Mouse (Mus musculus) olfactory bulb, adult 2 months (tissue): Measurements from ENCODE around the gene Wee2. TPM values are rescaled to one million over a fixed set of nuclear protein-coding genes. Genes with fewer than 3 reads are reported as not detected.

ENCODE experiments used
- H3K27ac ChIP-seq: fragments of 200-500 bp; 2 replicates; pipeline ENCODE4 v1.5.1; 2012; ENCODE audit warnings: low read depth, low read length; ENCODE audit not compliant: insufficient read depth
- H3K4me1 ChIP-seq: fragments of 200-500 bp; 2 replicates; pipeline ENCODE4 v1.6.1; 2012; ENCODE audit warnings: low read length; ENCODE audit not compliant: control insufficient read depth, insufficient read depth
- H3K4me3 ChIP-seq: fragments of 200-500 bp; 2 replicates; pipeline ENCODE4 v1.5.1; 2012; ENCODE audit warnings: mild to moderate bottlenecking, low read depth, low read length, moderate library complexity; ENCODE audit not compliant: insufficient read depth
- CTCF ChIP-seq: fragments of 200-500 bp; IDR thresholded peaks from 2 replicates; pipeline ENCODE4 v1.5.1; 2012; ENCODE audit warnings: low read depth, mild to moderate bottlenecking, low read length, moderate library complexity; ENCODE audit not compliant: insufficient read depth
- POLR2A ChIP-seq: fragments of 200-500 bp; IDR thresholded peaks from 2 replicates; pipeline ENCODE4 v1.6.1; 2012; ENCODE audit warnings: mild to moderate bottlenecking, low read depth, low read length, moderate library complexity; ENCODE audit not compliant: insufficient read depth
- WGBS: fragments of 180-500 bp; shearing (Covaris S2); methylation state at CpG from one replicate; pipeline ENCODE4 v1.1.7; 2018; 5-methylcytosine and 5-hydroxymethylcytosine counted together
- polyA plus RNA-seq: library from polyadenylated mRNA; stranded (reverse); fragments of >200 nt; gene quantifications from 2 replicates; pipeline ENCODE4 v1.2.4, GENCODE M21; 2012; ENCODE audit warnings: low replicate concordance; ENCODE audit not compliant: missing spikeins, insufficient read depth, insufficient read length

Gene Wee2
- polyA plus RNA-seq, 1 experiment, result not detected

DNA sequence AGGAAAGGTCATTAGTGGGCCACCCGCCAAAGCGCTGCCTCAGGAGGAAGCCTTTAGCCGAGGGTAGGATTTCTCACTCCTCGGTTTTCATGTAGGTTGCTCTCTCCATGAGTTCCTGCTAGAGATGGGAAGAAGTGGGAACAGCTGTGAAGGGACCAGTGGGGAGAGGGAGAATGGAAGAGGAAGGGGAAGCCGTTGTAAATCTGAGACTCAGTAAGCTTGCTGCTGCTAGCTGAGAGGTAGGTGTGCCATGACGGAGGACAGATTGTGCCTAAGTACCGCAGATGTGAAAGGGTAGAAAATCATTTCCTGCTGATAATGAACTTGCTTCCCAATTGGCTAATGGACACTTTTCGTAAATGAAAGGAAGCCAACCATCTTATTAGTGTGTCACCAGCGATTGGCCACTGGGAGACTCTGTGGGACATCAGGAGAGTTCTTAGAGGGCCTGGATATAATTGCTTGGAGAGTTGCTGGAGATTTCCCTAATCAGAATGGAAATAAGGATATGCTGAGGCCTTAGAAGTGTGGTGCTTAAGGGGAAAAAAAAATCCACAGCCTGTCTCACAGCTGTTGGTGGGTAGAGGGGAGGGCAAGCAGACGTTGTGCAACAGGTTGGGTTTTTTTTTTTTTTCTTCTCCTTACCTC, 4.5 kb downstream of the Wee2 start:
- Histone ChIP-seq H3K27ac (no peak overlapping the region), H3K4me3 (no peak overlapping the region), H3K4me1 (no peaks in the 10 kb centered on the region; the same call in 1 of the 2 replicates)
- WGBS, result 39% methylated on average over 10 of the region's 10 CpGs
- TF ChIP-seq POLR2A (no peak), CTCF (no peak)

DNA sequence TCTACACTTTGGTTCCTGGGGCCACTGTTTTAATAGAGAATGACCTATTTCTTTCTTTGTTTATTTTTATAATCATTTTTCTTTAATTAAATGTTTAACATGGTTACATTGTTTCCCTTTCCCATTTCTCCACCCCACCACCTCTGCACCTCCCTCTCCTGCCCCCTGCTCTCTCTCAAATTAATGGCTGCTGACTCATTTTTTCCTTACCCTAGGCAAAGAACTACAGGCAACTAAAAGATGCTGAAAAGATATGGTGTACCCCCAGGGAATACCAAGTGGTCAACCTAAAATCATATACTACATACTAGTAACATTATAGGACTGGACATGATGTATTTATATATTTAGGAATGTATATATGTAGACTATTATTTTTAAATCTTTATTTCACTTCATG, 9.7 kb downstream of the Wee2 start:
- no peak for TF ChIP-seq CTCF
- no peak for TF ChIP-seq POLR2A

DNA sequence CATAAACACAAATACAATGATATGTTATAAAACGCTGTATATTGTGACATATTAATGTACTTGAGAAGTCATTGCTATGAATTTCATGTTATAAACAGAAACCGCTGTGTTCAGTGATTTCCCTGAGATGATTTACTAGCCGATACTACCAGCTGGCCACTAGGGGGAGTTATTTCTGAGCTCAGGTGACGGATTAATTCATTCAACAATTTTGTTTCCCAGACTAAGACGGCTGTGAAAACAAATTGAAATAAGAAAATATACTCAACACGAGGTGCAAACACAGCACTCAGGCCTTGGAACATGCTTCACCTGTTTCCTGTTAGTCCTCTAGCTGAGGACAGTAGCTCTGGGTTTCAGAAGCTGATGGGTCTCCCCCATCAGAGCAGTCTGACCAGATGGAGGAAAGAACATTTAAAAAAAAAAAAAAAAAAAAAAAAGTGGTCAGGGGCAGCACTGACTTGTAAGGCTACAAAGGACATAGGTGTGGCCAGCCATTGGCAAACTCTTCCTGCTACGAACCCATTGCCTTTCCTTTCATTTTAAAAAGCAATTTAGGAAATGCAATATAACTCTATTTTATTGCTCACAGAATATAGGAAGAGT, 15.7 kb downstream of the Wee2 start:
- no peaks in the 10 kb centered on the region for H3K4me1 ChIP-seq
- no peak for TF ChIP-seq CTCF
- TF ChIP-seq POLR2A, result no peak
- H3K27ac ChIP-seq, result no peak overlapping the region
- 24% methylated on average over 7 of the region's 7 CpGs for WGBS
- H3K4me3 ChIP-seq, result no peak overlapping the region

More for the DNA sequence above, 9.7 kb downstream of the Wee2 start:
- H3K4me1 ChIP-seq, result no peaks in the 10 kb centered on the region
- H3K27ac ChIP-seq, result no peak overlapping the region
- no peak overlapping the region for H3K4me3 ChIP-seq

DNA sequence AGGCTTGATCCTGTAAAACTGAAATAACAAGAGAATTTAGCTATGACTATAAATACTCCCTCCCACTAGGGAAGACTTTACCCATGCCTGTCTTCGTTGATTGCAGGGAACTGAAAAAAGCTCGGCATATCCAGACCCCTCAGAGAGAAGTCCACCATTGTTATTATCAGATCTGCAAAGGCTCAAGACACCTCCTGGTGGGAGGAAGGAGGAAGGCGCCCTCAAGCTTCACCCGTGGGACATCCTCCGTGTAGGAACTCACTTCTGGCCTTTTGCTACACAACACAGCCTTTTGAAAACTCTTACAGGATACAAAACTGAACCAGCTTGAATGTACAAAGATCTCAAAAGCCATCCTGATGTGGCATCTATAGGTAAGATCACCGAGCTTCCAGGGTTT, 26.8 kb downstream of the Wee2 start:
- H3K4me3 ChIP-seq, result no peak overlapping the region
- no peaks in the 10 kb centered on the region for H3K4me1 ChIP-seq
- TF ChIP-seq CTCF, result no peak
- TF ChIP-seq POLR2A, result no peak
- WGBS, result 39% methylated on average over 6 of the region's 6 CpGs
- no peak overlapping the region for H3K27ac ChIP-seq

DNA sequence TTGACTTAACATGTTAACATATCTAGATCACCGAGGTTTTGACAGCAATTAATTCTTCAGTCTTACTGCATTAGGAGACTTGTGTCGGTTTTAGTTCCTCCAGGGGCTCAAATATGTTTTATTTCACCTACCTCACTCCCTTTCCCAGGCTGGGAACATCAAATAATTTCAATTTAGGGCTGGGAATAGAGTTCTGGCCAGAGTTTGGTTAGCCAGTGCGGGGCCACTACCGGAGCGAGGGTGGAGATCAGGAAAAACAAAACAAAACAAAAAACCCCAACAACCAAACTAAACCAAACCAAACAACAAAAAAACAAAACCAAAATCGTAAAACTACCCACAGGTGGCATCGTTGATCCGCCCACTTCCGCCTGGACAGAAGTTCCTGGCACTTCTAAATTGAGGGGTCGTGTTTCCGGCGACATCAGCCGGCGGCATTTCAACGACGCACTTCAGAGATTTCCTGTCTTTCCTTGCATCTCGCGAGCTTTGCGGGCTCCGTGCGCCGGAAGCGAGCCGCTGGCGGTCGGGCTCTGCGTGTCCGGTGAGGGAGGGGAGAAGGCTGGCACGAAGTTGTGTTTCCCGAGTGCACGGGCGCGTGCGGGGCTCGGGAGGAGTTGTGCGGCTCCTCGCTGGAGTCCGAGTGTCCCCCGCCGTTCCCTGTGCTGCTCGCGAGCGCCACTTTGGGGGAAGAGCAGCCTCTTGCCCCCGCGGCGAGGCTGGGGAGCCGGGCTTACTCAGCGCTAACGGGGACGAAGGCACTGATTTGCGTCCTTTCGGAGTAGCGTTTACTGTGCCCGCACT, 32.2 kb downstream of the Wee2 start, which contains the start of gene Ssbp1:
Gene Ssbp1, plus strand, starts transcription at position 437 of the 804 bp plus-strand sequence.
- H3K4me3 ChIP-seq, result peak within 1 kb of the TSS; percentile 67
- H3K4me1 ChIP-seq, result 0 out of 2 replicates have a peak, but pooled peaks cover 2% of the 10 kb centered on the region
- WGBS, result under 1% methylated on average over 54 of the region's 54 CpGs
- peak; percentile 94 for TF ChIP-seq POLR2A
- TF ChIP-seq CTCF, result no peak
- peak within 1 kb of the TSS; percentile 73 for H3K27ac ChIP-seq

DNA sequence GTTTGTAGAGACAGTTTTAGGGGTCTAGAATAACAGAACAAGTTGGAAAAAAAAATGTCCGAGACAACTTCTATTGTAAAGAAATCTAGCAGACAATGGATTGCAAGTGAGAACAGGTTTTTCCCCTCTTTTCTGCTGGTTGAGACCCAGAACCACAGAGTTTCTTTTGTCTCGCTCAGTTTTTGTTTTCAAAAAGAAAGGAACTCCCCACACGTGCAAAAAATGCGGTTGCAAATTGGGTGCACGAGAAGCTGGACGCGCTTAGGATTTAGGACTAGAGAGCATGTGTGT, 32.8 kb downstream of the Wee2 start:
- Histone ChIP-seq H3K4me3 (peak overlapping the region; percentile 67), H3K27ac (peak overlapping the region; percentile 73), H3K4me1 (0 out of 2 replicates have a peak, but pooled peaks cover 2% of the 10 kb centered on the region)
- WGBS, result under 1% methylated on average over 7 of the region's 7 CpGs
- TF ChIP-seq CTCF (no peak), POLR2A (no peak)

DNA sequence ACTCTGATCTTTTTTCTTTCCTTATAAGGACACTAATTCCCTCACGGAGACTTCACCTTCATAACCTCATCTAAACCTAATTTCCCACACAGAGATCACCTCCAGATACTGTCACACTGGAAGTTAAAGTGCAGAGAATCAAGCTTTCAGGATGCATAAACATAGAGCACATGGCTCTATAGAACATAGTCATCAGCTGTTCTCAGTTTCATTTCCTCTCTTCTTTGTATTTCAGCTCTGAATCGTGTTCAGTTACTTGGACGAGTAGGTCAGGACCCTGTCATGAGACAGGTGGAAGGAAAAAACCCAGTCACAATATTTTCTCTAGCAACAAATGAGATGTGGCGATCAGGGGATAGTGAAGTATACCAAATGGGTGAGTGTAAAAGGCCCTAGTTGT, 37.2 kb downstream of the Wee2 start:
- H3K27ac ChIP-seq, result no peak overlapping the region
- no peak overlapping the region for H3K4me3 ChIP-seq
- 0 out of 2 replicates have a peak, but pooled peaks cover 2% of the 10 kb centered on the region for H3K4me1 ChIP-seq
- no peak for TF ChIP-seq POLR2A
- TF ChIP-seq CTCF, result no peak
- 87% methylated on average over 4 of the region's 4 CpGs for WGBS

DNA sequence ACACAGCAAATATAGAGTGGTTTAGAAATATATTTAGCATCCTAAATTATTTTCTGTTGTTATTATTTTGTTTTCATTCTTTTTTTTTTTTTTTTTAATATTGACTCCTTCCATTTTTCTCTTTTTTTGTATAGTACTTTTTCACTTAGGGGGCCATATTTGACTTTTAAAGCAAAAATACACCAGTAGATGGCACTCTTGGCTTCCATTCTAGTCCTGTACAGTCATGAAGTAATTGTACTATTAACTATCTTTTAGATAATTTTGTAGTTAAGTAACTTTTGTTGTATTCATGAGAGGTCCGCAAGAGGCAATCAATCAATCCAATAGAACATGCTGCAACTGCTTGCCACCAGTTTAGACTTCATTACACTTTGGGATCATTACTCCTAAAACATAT, 40.8 kb downstream of the Wee2 start:
- no peaks in the 10 kb centered on the region for H3K4me1 ChIP-seq
- TF ChIP-seq CTCF, result no peak
- TF ChIP-seq POLR2A, result no peak
- 72% methylated on average over 1 of the region's 1 CpGs for WGBS

DNA sequence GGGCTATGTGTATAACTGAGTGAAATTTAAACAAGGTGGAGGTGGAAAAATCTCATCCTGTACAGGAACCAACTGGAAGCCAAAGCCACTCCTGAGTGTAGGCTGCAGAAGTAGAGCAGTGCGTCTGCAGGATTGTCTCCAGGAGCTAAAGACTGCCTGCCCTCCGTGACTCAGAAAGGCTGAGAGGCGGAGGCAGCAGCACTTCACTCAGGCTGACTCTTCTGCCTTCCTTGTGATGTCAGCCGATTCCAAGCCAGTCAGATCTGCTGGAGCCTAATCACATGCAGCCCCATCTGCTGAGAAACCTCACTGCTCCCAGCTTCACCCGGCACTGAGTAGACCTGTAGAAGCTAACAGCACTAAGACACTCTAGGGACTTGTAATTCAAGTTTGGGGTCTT, 43.4 kb downstream of the Wee2 start:
- WGBS, result 67% methylated on average over 5 of the region's 5 CpGs
- no peak overlapping the region for H3K27ac ChIP-seq
- no peaks in the 10 kb centered on the region for H3K4me1 ChIP-seq
- H3K4me3 ChIP-seq, result no peak overlapping the region
- TF ChIP-seq CTCF (no peak), POLR2A (no peak)

More for the DNA sequence above, 40.8 kb downstream of the Wee2 start:
- no peak overlapping the region for H3K4me3 ChIP-seq
- H3K27ac ChIP-seq, result no peak overlapping the region
